Mouse (Mus musculus) left cerebral cortex, postnatal 36 days (tissue): ENCODE results near the gene Nup62. TPM values are rescaled to one million over a fixed set of nuclear protein-coding genes. Genes with fewer than 3 reads are reported as not detected.
A peak's percentile ranks its signal among the peaks of the same experiment; 100 is the strongest.

Experiments
- DNase-seq, 2 experiments: peaks; one replicate each; pipeline ENCODE4 v3.0.0; 2021 to 2022; ENCODE audit warnings: low spot score in 2 of 2, mixed read lengths in 1 of 2
- intact Hi-C: fragments of 180-260 bp; cut with DNase I; formaldehyde crosslinking; loops from one replicate; pipeline ENCODE4 v1.15.1; 2025
- total RNA-seq, 2 experiments: library from RNA; stranded (reverse); gene quantifications; 2 replicates each; pipeline ENCODE4 v1.2.3; 2021

The Nup62 gene
- total RNA-seq, 2 experiments from 2014 or later: 28.1 to 32.2 TPM

GRCm38 (mm10) chr7:44845006-44845405 is 29.1 kb downstream of the Nup62 start:
- DNase-seq: no peak
- intact Hi-C loops: no loop called here

GRCm38 (mm10) chr7:44846804-44847203 is 30.9 kb downstream of the Nup62 start:
- no peak for DNase-seq
- intact Hi-C loops: no loop called here

- intact Hi-C loops: no loop called here
- DNase-seq: no peak
Measured at GRCm38 (mm10) chr7:44847772-44848171, 31.9 kb downstream of the Nup62 start.

DNA sequence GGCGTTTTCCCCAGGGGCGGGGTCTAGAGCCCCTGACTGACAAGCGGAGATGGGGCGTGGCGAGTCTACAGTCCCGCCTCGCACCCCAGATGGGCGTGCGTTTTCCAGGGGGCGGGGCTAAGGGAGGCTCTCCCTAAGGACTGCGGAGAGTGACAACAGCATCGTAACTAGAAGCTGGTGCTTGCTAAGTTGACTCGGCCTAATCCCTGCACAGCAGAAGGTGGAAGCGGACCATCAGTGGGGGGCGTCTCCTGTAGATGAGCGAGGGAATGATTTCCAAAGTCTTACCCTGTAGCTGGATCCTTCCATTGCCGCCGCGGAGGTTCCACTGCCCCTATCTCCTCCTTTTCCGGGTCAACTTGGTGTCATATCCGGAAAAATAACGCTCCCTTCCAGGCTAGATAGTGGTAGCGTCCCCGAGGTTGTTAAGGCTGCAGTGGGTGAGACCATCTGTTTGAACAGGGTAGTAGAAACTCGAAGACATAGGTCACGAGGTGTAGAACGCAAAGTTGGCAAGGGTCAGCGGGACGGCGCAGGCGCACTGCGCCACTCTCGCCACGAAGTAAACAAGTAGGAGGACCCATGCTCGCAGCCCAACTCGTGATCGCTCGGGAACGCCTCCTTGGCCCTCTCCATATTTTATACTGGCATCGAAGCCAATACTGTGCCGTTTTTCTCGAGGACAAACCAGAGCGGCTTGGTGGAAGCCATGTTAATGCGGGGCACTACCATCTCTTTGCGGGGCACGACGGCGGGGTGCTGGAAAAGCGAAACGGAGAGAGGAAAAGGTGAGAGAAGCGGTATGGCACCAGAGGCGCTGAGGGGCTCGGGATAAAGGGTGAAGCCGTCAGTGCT is 32.9 kb downstream of the Nup62 start, which contains the start of the genes Akt1s1 and Tbc1d17:
Akt1s1 (plus strand) TSS at position 431 of the 855 bp plus-strand sequence.
Tbc1d17 (minus strand) TSS at position 519 of the 855 bp plus-strand sequence.
- intact Hi-C loops: loop anchor here (1.0 kb wide), 1 partner anchor 21 kb away; the partner anchor contains the start of gene Ptov1
- DNase-seq: peak; percentile 100

DNA sequence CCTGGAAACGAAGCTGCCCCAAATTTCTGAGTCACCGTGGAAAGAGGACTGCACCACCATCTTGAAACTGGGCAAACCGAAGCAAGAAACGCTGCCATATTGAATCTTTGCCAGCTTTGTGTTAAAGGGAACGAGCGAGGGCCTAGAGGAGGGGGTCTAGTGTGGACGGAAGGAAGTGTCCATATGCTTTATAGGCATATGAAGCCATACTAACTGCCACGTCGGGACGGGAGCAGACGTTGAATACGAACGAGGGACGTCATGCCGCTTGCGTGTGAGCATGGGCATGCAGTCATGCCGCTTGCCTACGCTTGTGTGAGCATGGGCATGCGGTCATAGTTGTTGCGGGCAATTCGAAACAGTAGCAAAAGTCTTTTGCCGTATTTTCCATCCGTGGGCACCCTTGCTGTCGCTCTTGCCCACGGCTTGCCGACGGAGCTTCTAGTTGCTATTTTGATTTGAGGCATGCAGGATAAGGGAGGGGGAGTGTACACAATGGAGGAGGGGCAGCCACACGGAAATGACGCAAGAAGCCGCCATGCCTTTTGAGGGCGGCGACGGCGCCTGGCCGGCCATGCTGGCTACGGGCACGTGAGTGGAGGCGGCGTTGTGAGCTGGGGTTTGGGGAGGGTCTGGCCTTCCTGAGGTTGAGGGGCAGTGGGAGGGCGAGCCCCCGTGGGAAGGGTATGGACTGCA is 33.7 kb downstream of the Nup62 start:
- peak; percentile 91 for DNase-seq
- intact Hi-C loops: loop anchor here (1.0 kb wide), 1 partner anchor 20 kb away; the partner anchor contains the start of gene Ptov1

- intact Hi-C loops: no loop called here
- DNase-seq: peak; percentile 77 to 80
Measured at GRCm38 (mm10) chr7:44850146-44850545, 34.3 kb downstream of the Nup62 start.

GRCm38 (mm10) chr7:44850789-44851624 is 35.1 kb downstream of the Nup62 start:
- intact Hi-C loops: no loop called here
- no peak for DNase-seq

- DNase-seq: no peak
- intact Hi-C loops: no loop called here
Measured at GRCm38 (mm10) chr7:44851625-44852234, 35.8 kb downstream of the Nup62 start.

DNA sequence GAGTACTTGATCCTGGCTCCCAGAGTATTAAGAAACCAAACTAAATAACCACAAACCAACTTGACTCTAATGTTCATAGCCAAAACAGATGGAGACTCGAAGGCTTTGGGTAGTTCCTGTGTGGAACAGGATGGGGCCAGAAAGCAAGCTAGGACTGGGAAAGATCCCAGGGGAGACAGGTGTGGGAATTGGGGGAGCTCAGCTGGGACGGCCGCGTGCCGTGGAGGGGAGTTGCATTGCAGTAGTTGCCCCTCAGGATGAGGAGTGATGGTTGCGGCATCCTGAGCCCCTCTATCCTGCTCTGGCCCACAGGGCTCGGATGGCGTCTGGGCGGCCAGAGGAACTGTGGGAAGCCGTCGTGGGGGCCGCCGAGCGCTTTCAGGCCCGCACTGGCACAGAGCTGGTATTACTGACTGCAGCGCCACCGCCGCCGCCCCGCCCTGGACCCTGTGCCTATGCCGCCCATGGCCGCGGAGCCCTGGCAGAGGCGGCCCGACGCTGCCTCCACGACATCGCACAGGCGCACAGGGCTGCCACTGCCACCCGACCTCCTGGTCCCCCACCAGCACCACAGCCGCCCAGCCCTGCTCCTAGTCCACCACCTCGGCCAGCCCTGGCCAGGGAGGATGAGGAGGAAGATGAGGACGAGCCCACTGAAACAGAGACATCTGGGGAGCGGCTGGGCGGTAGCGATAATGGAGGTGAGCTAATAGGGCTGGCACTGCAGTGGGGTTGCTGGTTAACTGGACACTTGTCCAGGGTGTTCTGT is 36.6 kb downstream of the Nup62 start:
- intact Hi-C loops: no loop called here
- DNase-seq: no peak

- intact Hi-C loops: no loop called here
- no peak for DNase-seq
Measured at GRCm38 (mm10) chr7:44853065-44853464, 37.2 kb downstream of the Nup62 start.

- intact Hi-C loops: no loop called here
- DNase-seq: no peak
Measured at GRCm38 (mm10) chr7:44853596-44854355, 37.9 kb downstream of the Nup62 start.

DNA sequence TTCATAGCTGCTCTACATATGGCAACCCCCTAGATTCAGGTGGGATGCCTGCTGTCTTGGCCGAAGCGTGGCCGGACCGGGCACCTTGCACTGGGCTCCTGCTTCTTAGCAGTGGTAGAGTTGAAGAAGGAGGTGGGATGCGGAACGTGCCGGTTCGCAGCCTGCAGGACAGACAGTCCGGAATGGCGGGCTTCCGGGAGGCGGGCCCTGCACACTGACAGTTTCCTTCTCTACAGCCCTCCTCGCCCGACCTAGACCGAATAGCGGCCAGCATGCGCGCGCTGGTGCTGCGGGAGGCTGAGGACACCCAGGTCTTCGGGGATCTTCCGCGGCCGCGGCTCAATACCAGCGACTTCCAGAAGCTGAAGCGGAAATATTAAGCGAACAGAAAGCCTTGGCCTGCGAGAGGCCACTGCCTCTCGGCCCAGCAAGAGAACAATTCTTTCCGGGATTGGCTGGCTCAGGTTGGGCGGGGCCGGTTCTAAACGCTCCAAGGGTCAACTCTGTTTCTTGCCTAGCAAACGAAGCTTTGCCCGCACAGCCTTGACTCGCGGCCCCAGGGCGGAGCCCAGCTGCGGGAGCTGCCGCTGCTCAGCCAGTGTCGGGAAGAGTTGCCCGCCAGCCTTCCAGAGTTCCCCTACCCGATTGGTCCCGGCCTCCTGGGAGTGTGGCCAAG is 38.6 kb downstream of the Nup62 start:
- intact Hi-C loops: no loop called here

GRCm38 (mm10) chr7:44855036-44855435 is 39.1 kb downstream of the Nup62 start:
- intact Hi-C loops: no loop called here
- no peak for DNase-seq

More for the DNA sequence above, 38.6 kb downstream of the Nup62 start:
- DNase-seq: peak; percentile 81 to 82

DNA sequence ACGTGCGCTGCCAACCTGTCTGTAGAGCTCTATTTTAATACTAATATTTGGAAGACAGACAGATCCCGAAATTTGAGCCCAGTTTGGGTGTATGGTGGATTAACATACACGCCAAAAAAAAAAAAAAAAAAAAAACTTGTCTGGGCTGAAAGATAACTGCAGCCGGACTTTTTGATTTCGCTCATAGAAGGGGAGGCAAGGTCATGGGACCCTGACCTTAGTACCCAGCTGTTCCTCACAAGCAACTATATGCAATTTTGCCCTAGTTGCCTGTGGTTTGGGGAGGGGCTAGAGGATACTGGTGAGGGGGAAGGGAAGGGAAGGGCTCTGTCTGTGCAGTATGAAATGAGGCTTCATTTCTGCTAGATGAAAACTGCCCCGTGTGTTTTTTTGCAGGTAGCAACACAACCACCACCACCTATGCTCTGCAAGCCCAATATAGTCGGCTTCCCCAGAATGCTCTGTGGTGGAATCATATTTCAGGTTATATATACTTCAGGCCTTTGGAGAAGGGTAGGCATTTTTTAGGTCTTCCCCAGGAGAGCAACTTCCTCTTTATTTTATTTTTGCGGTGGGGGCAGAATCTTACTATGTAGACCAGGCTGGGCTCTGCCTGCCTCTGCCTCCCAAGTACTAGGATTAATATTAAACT is 40.5 kb downstream of the Nup62 start:
- intact Hi-C loops: no loop called here
- DNase-seq: no peak

- DNase-seq: peak; percentile 91 to 92
- intact Hi-C loops: no loop called here
Measured at GRCm38 (mm10) chr7:44857042-44857552, 41.2 kb downstream of the Nup62 start, which contains the start of gene Pnkp. TSS of gene Pnkp (plus strand) at chr7:44857139.

GRCm38 (mm10) chr7:44857905-44858304 is 42.0 kb downstream of the Nup62 start:
- no peak for DNase-seq
- intact Hi-C loops: no loop called here

GRCm38 (mm10) chr7:44859896-44860295 is 44.0 kb downstream of the Nup62 start:
- intact Hi-C loops: no loop called here
- DNase-seq: no peak
